Mouse (Mus musculus) stomach, embryonic 14.5 days (tissue): ENCODE data around the gene Eif4b. TPM values are rescaled to one million over a fixed set of nuclear protein-coding genes. Genes with fewer than 3 reads are reported as not detected.

Experiments
- ATAC-seq: fragments of 200-750 bp; cut with Nextera tagmentation; 2 replicates; pipeline ENCODE4 v1.8.0; 2017; ENCODE audit warnings: low read depth, moderate TSS enrichment; ENCODE audit not compliant: insufficient number of reproducible peaks, insufficient read depth, low FRiP score
- H3K27ac ChIP-seq: fragments of 300-500 bp; sonication (generic); 2 replicates; pipeline ENCODE4 v1.5.1; 2014; ENCODE audit warnings: mild to moderate bottlenecking, low read length, moderate library complexity, mixed read lengths
- H3K27me3 ChIP-seq: fragments of 300-500 bp; sonication (generic); 2 replicates; pipeline ENCODE4 v1.6.1; 2014; ENCODE audit warnings: low read length, control low read depth, mixed read lengths; ENCODE audit not compliant: control insufficient read depth, insufficient read depth
- H3K36me3 ChIP-seq: fragments of 300-500 bp; sonication (generic); 2 replicates; pipeline ENCODE4 v1.6.1; 2014; ENCODE audit warnings: mild to moderate bottlenecking, control low read depth, low read length, moderate library complexity, mixed read lengths; ENCODE audit not compliant: control insufficient read depth, insufficient read depth
- H3K4me1 ChIP-seq: fragments of 300-500 bp; sonication (generic); 2 replicates; pipeline ENCODE4 v1.6.1; 2014; ENCODE audit warnings: low read length, control low read depth, mixed read lengths; ENCODE audit not compliant: control insufficient read depth, insufficient read depth
- H3K4me2 ChIP-seq: fragments of 300-500 bp; sonication (generic); replicated peaks from 2 replicates; pipeline ENCODE4 v1.6.1; 2014; ENCODE audit warnings: low read depth, low read length, control low read depth
- H3K4me3 ChIP-seq: fragments of 300-500 bp; sonication (generic); 2 replicates; pipeline ENCODE4 v1.5.1; 2014; ENCODE audit warnings: low read depth, low read length, control low read depth
- H3K9ac ChIP-seq: fragments of 300-500 bp; sonication (generic); replicated peaks from 2 replicates; pipeline ENCODE4 v1.6.1; 2014; ENCODE audit warnings: low read depth, mild to moderate bottlenecking, control low read depth, low read length, moderate library complexity, mixed read lengths
- H3K9me3 ChIP-seq: fragments of 300-500 bp; sonication (generic); 2 replicates; pipeline ENCODE4 v1.6.1; 2016; ENCODE audit warnings: low read depth, low read length, control low read depth; ENCODE audit not compliant: control insufficient read depth
- WGBS: fragments of 180-500 bp; shearing (Covaris S2); extraction: QIAGEN DNeasy Blood & Tissue Kit; methylation state at CpG from one replicate; pipeline ENCODE4 v1.1.7; 2014; 5-methylcytosine and 5-hydroxymethylcytosine counted together
- polyA plus RNA-seq: library from polyadenylated mRNA; unstranded; fragments of >200 nt; fragmentation: Nextera tagmentation; extraction: Ambion mirVana; gene quantifications from 2 replicates; pipeline ENCODE4 v1.2.1, GENCODE M21; 2014

The Eif4b gene
- polyA plus RNA-seq, 1 experiment from 2014 or later, result 129 TPM

GRCm38 (mm10) chr15:102114651-102115260, 41.2 kb downstream of the Eif4b start:
- no peak overlapping the region for H3K4me3 ChIP-seq
- H3K4me2 ChIP-seq, result no peak overlapping the region
- 84% methylated on average over 7 of the region's 7 CpGs for WGBS
- H3K36me3 ChIP-seq, result peaks cover 85% of the 10 kb centered on the region
- no peaks in the 10 kb centered on the region for H3K9me3 ChIP-seq
- H3K27me3 ChIP-seq, result no peaks in the 10 kb centered on the region
- ATAC-seq, result no peak
- no peak overlapping the region for H3K27ac ChIP-seq
- H3K4me1 ChIP-seq, result peaks cover 5% of the 10 kb centered on the region; the same call in 1 of the 2 replicates
- no peak overlapping the region for H3K9ac ChIP-seq

- H3K4me1 ChIP-seq, result peaks cover 5% of the 10 kb centered on the region; the same call in 1 of the 2 replicates
- H3K9me3 ChIP-seq, result no peaks in the 10 kb centered on the region
- H3K4me3 ChIP-seq, result no peak overlapping the region
- no peak for ATAC-seq
- no peaks in the 10 kb centered on the region for H3K27me3 ChIP-seq
- peaks cover 78% of the 10 kb centered on the region for H3K36me3 ChIP-seq
- no peak overlapping the region for H3K9ac ChIP-seq
- no peak overlapping the region for H3K27ac ChIP-seq
- WGBS, result 74% methylated on average over 9 of the region's 9 CpGs
- H3K4me2 ChIP-seq, result no peak overlapping the region
Observed at GRCm38 (mm10) chr15:102115731-102116231, 42.2 kb downstream of the Eif4b start.

- H3K36me3 ChIP-seq, result peaks cover 67% of the 10 kb centered on the region
- no peak overlapping the region for H3K4me3 ChIP-seq
- peak overlapping the region; percentile 7; the same call in 1 of the 2 replicates for H3K27ac ChIP-seq
- H3K4me1 ChIP-seq, result peaks cover 5% of the 10 kb centered on the region; the same call in 1 of the 2 replicates
- 0 out of 2 replicates have a peak, but pooled peaks have one; percentile 51 for ATAC-seq
- WGBS, result 64% methylated on average over 11 of the region's 11 CpGs
- no peak overlapping the region for H3K4me2 ChIP-seq
- no peaks in the 10 kb centered on the region for H3K27me3 ChIP-seq
- H3K9me3 ChIP-seq, result no peaks in the 10 kb centered on the region
- H3K9ac ChIP-seq, result no peak overlapping the region
Observed at GRCm38 (mm10) chr15:102116753-102117415, 43.3 kb downstream of the Eif4b start.

DNA sequence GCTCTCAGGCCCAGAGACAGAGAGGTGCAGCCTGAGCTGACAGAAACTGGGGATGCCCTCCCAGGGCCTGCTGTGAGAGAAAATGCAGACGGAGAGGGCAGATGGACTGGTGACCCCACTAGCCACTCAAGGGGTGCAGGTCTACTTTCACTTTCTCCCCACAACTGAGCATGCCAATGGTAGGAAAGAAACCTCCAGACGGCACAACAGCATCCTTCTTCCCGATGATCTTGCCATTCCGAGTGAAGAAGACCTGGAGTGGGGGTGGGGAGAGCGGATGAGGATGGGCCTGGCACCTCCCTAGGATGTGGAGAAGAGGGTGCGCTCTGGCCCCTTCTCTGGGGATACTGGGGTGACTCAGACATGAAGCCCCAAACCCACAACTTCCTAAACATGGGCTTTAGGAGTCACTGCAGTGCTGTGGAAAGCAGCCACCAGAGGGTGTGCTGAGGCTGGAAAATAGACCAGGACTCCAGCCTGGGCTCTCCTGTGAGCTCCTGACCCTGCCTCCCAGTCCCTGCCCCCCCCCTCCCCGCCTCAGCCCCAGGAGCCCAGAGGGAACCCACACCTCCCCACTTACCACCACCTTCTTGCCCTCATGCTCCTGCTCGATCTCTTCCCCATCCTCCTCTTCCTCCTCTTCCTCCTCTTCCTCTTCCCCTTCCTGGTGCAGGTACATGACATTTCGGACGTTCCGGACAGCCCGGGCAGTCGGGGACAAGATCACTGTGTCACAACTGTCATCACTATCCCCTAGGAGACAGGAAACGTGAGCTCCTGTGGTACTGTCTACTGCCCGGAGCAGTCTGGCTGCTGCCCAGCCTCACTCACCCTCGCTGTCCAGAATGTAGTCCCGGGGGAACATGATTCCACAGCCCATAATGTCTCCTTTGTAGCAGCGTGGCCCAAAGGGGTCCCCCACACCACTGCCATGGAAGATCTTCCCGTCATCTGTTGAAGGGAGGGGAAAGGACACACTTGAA, 44.2 kb downstream of the Eif4b start:
- H3K27me3 ChIP-seq, result no peaks in the 10 kb centered on the region
- no peak overlapping the region for H3K4me2 ChIP-seq
- WGBS, result 80% methylated on average over 19 of the region's 19 CpGs
- H3K4me1 ChIP-seq, result peaks cover 5% of the 10 kb centered on the region; the same call in 1 of the 2 replicates
- H3K36me3 ChIP-seq, result peaks cover 62% of the 10 kb centered on the region
- no peak overlapping the region for H3K4me3 ChIP-seq
- no peak for ATAC-seq
- no peaks in the 10 kb centered on the region for H3K9me3 ChIP-seq
- H3K9ac ChIP-seq, result no peak overlapping the region
- H3K27ac ChIP-seq, result no peak overlapping the region

DNA sequence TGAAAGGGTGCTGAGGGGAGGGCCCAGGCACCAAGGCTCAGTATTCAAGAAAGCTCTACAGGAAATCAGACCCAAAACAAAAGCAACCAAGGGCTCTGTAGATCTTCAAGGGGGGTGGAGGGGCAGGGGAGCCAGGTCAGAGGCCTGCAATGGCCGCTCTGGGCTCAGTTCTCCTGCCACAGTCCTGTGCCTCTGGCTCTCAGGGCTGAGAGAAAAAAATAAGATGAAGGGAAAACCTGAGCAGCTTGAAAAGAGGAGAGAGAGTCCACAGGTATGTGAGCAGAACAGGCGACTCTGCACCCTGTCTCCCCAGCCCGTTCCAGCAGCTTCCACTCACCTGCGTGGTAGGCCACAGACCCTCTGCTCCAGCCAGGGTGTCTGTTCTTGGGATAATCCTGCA, 45.0 kb downstream of the Eif4b start:
- Histone ChIP-seq H3K9ac (no peak overlapping the region), H3K27ac (no peak overlapping the region), H3K36me3 (peaks cover 55% of the 10 kb centered on the region), H3K4me2 (no peak overlapping the region), H3K27me3 (no peaks in the 10 kb centered on the region), H3K4me3 (no peak overlapping the region), H3K4me1 (peaks cover 5% of the 10 kb centered on the region; the same call in 1 of the 2 replicates), H3K9me3 (no peaks in the 10 kb centered on the region)
- WGBS, result 80% methylated on average over 4 of the region's 4 CpGs
- no peak for ATAC-seq

GRCm38 (mm10) chr15:102119121-102119830, 45.7 kb downstream of the Eif4b start:
- H3K4me3 ChIP-seq, result no peak overlapping the region
- H3K9ac ChIP-seq, result no peak overlapping the region
- no peaks in the 10 kb centered on the region for H3K9me3 ChIP-seq
- WGBS, result 80% methylated on average over 8 of the region's 8 CpGs
- no peak overlapping the region for H3K27ac ChIP-seq
- H3K4me2 ChIP-seq, result no peak overlapping the region
- H3K27me3 ChIP-seq, result no peaks in the 10 kb centered on the region
- no peak for ATAC-seq
- H3K4me1 ChIP-seq, result peaks cover 5% of the 10 kb centered on the region; the same call in 1 of the 2 replicates
- H3K36me3 ChIP-seq, result peaks cover 49% of the 10 kb centered on the region

GRCm38 (mm10) chr15:102119831-102120170, 46.2 kb downstream of the Eif4b start:
- Histone ChIP-seq H3K4me1 (peaks cover 5% of the 10 kb centered on the region; the same call in 1 of the 2 replicates), H3K4me3 (no peak overlapping the region), H3K9me3 (no peaks in the 10 kb centered on the region), H3K4me2 (no peak overlapping the region), H3K27me3 (no peaks in the 10 kb centered on the region), H3K9ac (no peak overlapping the region), H3K27ac (no peak overlapping the region), H3K36me3 (peaks cover 43% of the 10 kb centered on the region)
- no peak for ATAC-seq
- 74% methylated on average over 2 of the region's 2 CpGs for WGBS
